Mouse (Mus musculus): ENCODE data around the gene Atp1a1.

GRCm38 (mm10) chr3:101571515-101572130 lies 32.9 kb downstream of the Atp1a1 start:
- TF ChIP-seq POLR2A (IDR thresholded peaks at IDR 0.05; ENCODE audit: borderline replicate concordance, control insufficient read depth, low read depth, low read length) (no peak), CTCF (IDR thresholded peaks at IDR 0.05; ENCODE audit: control insufficient read depth, insufficient read depth, low read length) (no peak)

Data from bone marrow, adult 2 months (tissue).